Mouse (Mus musculus): ENCODE results near the gene Mbd5. TPM values are rescaled to one million over a fixed set of nuclear protein-coding genes. Genes with fewer than 3 reads are reported as not detected.

Gene Mbd5
- polyA plus RNA-seq, 1 experiment from 2014 or later: 34.0 TPM

DNA sequence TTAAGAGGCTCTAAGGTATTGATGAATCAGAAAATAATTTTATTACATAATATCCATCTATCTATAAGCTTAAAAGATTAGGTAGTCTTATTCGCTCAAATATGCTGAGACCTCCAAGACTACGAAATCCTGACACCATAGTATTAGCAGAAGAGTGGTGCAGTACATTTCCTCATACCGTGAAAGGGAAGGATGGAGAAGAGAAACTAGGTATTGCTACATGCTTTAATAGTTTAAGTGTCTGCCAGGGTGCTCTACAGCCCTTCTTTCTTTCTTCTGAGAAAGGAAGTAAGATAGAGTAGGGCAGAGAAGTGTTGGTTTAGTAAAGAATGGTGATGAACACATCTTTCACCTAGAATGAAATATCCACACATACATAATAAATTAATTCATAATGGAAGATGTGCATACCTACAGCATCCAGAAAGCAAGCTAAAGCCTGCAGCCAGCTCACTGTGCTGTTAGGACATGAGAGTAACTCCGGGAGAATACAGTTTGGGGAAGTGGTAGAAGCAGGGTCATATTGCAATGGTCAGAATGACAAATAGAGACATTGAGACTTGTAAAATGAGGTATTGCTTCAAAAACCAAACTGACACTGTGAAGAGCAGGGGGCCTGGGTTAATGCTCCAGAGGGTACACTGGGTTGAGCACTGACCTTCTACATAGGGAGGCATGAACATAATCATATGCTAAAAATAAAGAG, 326.9 kb downstream of the Mbd5 start:
- no peaks in the 10 kb centered on the region for H3K36me3 ChIP-seq (ENCODE audit: control insufficient read depth, insufficient read depth, low read length)
- H3K27ac ChIP-seq (ENCODE audit: low read depth, low read length): no peak overlapping the region
- no peaks in the 10 kb centered on the region for H3K27me3 ChIP-seq (ENCODE audit: control insufficient read depth, insufficient read depth, low read length)
- no peak overlapping the region for H3K4me2 ChIP-seq
- no peaks in the 10 kb centered on the region for H3K9me3 ChIP-seq (ENCODE audit: control insufficient read depth, low read length)
- no peak for DNase-seq (ENCODE audit: low spot score, missing footprints)
- no peak overlapping the region for H3K9ac ChIP-seq (ENCODE audit: low read length)
- WGBS: 90% methylated on average over 4 of the region's 4 CpGs
- H3K4me1 ChIP-seq (ENCODE audit: control insufficient read depth, insufficient read depth, low read length): peaks cover 8% of the 10 kb centered on the region
- ATAC-seq (ENCODE audit: low FRiP score): no peak
- H3K4me3 ChIP-seq (ENCODE audit: low read depth, low read length): no peak overlapping the region

DNA sequence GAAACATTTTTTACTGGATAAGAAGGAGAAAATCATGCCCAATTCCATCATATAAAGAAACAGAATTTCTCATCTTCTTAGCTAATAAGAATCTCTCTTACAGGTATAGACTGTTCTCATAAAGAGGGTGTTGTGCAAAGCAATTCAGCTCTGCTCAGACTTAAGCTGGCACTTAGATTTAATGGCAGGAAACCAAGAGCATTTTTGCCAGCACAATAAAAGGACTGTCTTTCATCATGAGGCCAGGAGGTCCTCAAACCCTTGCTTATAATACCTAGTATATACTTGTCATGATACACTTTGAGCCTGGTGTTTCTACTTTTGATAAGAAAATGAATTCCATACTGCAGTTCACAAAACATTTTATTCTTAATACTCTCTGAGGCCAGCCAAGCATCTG, 331.2 kb downstream of the Mbd5 start:
- ATAC-seq (ENCODE audit: low FRiP score) (no peak), DNase-seq (ENCODE audit: low spot score, missing footprints) (no peak)
- no peaks in the 10 kb centered on the region for H3K9me3 ChIP-seq (ENCODE audit: control insufficient read depth, low read length)
- H3K27ac ChIP-seq (ENCODE audit: low read depth, low read length): no peak overlapping the region
- H3K9ac ChIP-seq (ENCODE audit: low read length): no peak overlapping the region
- H3K4me1 ChIP-seq (ENCODE audit: control insufficient read depth, insufficient read depth, low read length): no peaks in the 10 kb centered on the region
- no peak overlapping the region for H3K4me3 ChIP-seq (ENCODE audit: low read depth, low read length)
- no peaks in the 10 kb centered on the region for H3K27me3 ChIP-seq (ENCODE audit: control insufficient read depth, insufficient read depth, low read length)
- H3K36me3 ChIP-seq (ENCODE audit: control insufficient read depth, insufficient read depth, low read length): no peaks in the 10 kb centered on the region
- no peak overlapping the region for H3K4me2 ChIP-seq

- no peaks in the 10 kb centered on the region for H3K9me3 ChIP-seq (ENCODE audit: control insufficient read depth, low read length)
- no peak overlapping the region for H3K9ac ChIP-seq (ENCODE audit: low read length)
- H3K4me2 ChIP-seq: no peak overlapping the region
- DNase-seq (ENCODE audit: low spot score, missing footprints) (no peak), ATAC-seq (ENCODE audit: low FRiP score) (no peak)
- H3K36me3 ChIP-seq (ENCODE audit: control insufficient read depth, insufficient read depth, low read length): no peaks in the 10 kb centered on the region
- H3K4me3 ChIP-seq (ENCODE audit: low read depth, low read length): no peak overlapping the region
- no peak overlapping the region for H3K27ac ChIP-seq (ENCODE audit: low read depth, low read length)
- H3K27me3 ChIP-seq (ENCODE audit: control insufficient read depth, insufficient read depth, low read length): no peaks in the 10 kb centered on the region
- 0 out of 2 replicates have a peak, but pooled peaks cover 2% of the 10 kb centered on the region for H3K4me1 ChIP-seq (ENCODE audit: control insufficient read depth, insufficient read depth, low read length)
These were observed 334.3 kb downstream of the Mbd5 start for GRCm38 (mm10) chr2:49283583-49283982.

DNA sequence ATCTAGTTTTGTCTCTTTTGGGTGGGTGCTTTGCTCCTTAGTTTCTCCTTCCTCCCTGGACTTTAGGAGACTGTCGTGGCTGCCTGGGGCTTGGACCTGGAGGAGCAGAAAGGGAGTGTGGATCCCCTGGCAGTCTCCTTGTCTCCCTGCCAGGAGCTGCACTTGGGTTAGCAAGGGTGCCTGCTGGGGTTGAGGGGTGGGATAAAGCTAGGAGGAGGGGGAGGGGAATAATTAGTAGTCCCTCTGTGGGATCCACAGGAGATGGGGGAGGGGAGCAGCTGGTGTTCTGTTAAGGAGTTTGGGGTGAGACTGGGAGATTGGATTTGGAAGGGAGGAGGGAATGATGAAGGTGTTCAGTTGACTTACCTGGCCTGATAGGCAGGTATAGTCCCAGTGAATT, 337.7 kb downstream of the Mbd5 start:
- Histone ChIP-seq H3K4me1 (ENCODE audit: control insufficient read depth, insufficient read depth, low read length) (0 out of 2 replicates have a peak, but pooled peaks cover 2% of the 10 kb centered on the region), H3K9ac (ENCODE audit: low read length) (no peak overlapping the region), H3K9me3 (ENCODE audit: control insufficient read depth, low read length) (no peaks in the 10 kb centered on the region), H3K27me3 (ENCODE audit: control insufficient read depth, insufficient read depth, low read length) (no peaks in the 10 kb centered on the region), H3K4me3 (ENCODE audit: low read depth, low read length) (no peak overlapping the region), H3K36me3 (ENCODE audit: control insufficient read depth, insufficient read depth, low read length) (no peaks in the 10 kb centered on the region; the same call in 1 of the 2 replicates), H3K4me2 (no peak overlapping the region), H3K27ac (ENCODE audit: low read depth, low read length) (no peak overlapping the region)
- DNase-seq (ENCODE audit: low spot score, missing footprints) (no peak), ATAC-seq (ENCODE audit: low FRiP score) (peak; percentile 58)
- WGBS: 15% methylated on average over 1 of the region's 1 CpGs

DNA sequence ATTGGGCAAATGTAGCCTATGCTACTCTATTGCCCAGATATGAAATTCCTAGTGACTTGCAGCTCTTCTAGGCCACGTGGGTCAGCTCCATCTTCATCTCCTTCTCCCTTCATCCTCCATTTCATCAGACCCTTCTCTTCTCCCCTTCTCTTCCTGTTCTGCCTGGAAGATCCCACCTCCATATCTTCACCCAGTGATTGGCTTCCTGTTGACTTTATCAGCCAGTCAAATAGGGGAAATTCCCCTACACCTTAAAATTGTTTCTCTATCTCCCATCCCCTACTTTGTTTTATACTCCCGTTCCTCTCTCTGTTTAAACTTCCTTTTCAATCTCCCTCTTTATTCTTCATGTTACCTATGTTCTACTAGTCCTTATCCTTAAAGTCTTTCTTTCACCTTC, 342.4 kb downstream of the Mbd5 start:
- no peak overlapping the region for H3K27ac ChIP-seq (ENCODE audit: low read depth, low read length)
- no peak overlapping the region for H3K4me2 ChIP-seq
- H3K27me3 ChIP-seq (ENCODE audit: control insufficient read depth, insufficient read depth, low read length): no peaks in the 10 kb centered on the region
- H3K9ac ChIP-seq (ENCODE audit: low read length): no peak overlapping the region
- 83% methylated on average over 2 of the region's 2 CpGs for WGBS
- no peaks in the 10 kb centered on the region; the same call in 1 of the 2 replicates for H3K36me3 ChIP-seq (ENCODE audit: control insufficient read depth, insufficient read depth, low read length)
- H3K4me1 ChIP-seq (ENCODE audit: control insufficient read depth, insufficient read depth, low read length): 0 out of 2 replicates have a peak, but pooled peaks cover 2% of the 10 kb centered on the region
- DNase-seq (ENCODE audit: low spot score, missing footprints) (no peak), ATAC-seq (ENCODE audit: low FRiP score) (no peak)
- H3K4me3 ChIP-seq (ENCODE audit: low read depth, low read length): no peak overlapping the region
- no peaks in the 10 kb centered on the region for H3K9me3 ChIP-seq (ENCODE audit: control insufficient read depth, low read length)

- H3K4me3 ChIP-seq (ENCODE audit: low read depth, low read length): peak overlapping the region; percentile 15; the same call in 1 of the 2 replicates
- no peak overlapping the region for H3K27ac ChIP-seq (ENCODE audit: low read depth, low read length)
- DNase-seq (ENCODE audit: low spot score, missing footprints): peak; percentile 97
- H3K4me1 ChIP-seq (ENCODE audit: control insufficient read depth, insufficient read depth, low read length): 0 out of 2 replicates have a peak, but pooled peaks cover 2% of the 10 kb centered on the region
- no peaks in the 10 kb centered on the region for H3K9me3 ChIP-seq (ENCODE audit: control insufficient read depth, low read length)
- H3K9ac ChIP-seq (ENCODE audit: low read length): 0 out of 2 replicates have a peak overlapping the region, but pooled peaks have one; percentile 38
- H3K36me3 ChIP-seq (ENCODE audit: control insufficient read depth, insufficient read depth, low read length): no peaks in the 10 kb centered on the region
- peak; percentile 90 for ATAC-seq (ENCODE audit: low FRiP score)
- WGBS: 51% methylated on average over 19 of the region's 19 CpGs
- no peaks in the 10 kb centered on the region for H3K27me3 ChIP-seq (ENCODE audit: control insufficient read depth, insufficient read depth, low read length)
- H3K4me2 ChIP-seq: peak overlapping the region; percentile 38
These were observed 363.5 kb downstream of the Mbd5 start for GRCm38 (mm10) chr2:49312629-49313447.

- WGBS: 93% methylated on average over 7 of the region's 7 CpGs
- Histone ChIP-seq H3K4me1 (ENCODE audit: control insufficient read depth, insufficient read depth, low read length) (no peaks in the 10 kb centered on the region), H3K36me3 (ENCODE audit: control insufficient read depth, insufficient read depth, low read length) (no peaks in the 10 kb centered on the region), H3K4me2 (no peak overlapping the region), H3K9me3 (ENCODE audit: control insufficient read depth, low read length) (no peaks in the 10 kb centered on the region), H3K27me3 (ENCODE audit: control insufficient read depth, insufficient read depth, low read length) (no peaks in the 10 kb centered on the region), H3K9ac (ENCODE audit: low read length) (no peak overlapping the region), H3K4me3 (ENCODE audit: low read depth, low read length) (no peak overlapping the region), H3K27ac (ENCODE audit: low read depth, low read length) (no peak overlapping the region)
- ATAC-seq (ENCODE audit: low FRiP score) (no peak), DNase-seq (ENCODE audit: low spot score, missing footprints) (no peak)
These were observed 384.3 kb downstream of the Mbd5 start for GRCm38 (mm10) chr2:49333594-49333993.

DNA sequence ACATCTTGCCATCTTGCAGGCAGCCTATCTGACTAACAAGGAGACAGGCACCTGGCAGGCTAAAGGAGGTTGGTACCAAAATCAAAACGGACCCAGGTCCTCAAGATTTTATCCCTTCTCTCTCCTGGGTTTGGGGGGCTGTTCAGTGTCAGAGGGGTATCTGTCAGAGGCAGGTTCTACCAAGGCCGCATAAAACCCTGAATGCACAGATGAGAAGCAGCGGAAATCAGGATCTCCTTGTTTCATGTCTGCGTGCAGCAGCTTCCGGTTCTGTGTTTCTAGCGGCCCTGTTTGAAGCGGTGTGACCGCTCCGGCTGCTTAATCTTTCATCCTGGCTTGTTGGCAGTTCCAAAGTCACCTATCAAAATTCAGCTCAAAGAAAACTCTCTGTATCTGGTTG, 386.0 kb downstream of the Mbd5 start:
- H3K36me3 ChIP-seq (ENCODE audit: control insufficient read depth, insufficient read depth, low read length): no peaks in the 10 kb centered on the region
- H3K4me2 ChIP-seq: no peak overlapping the region
- no peak overlapping the region for H3K4me3 ChIP-seq (ENCODE audit: low read depth, low read length)
- H3K4me1 ChIP-seq (ENCODE audit: control insufficient read depth, insufficient read depth, low read length): no peaks in the 10 kb centered on the region
- DNase-seq (ENCODE audit: low spot score, missing footprints) (no peak), ATAC-seq (ENCODE audit: low FRiP score) (no peak)
- no peaks in the 10 kb centered on the region for H3K27me3 ChIP-seq (ENCODE audit: control insufficient read depth, insufficient read depth, low read length)
- H3K9me3 ChIP-seq (ENCODE audit: control insufficient read depth, low read length): no peaks in the 10 kb centered on the region
- no peak overlapping the region for H3K27ac ChIP-seq (ENCODE audit: low read depth, low read length)
- 95% methylated on average over 9 of the region's 9 CpGs for WGBS
- H3K9ac ChIP-seq (ENCODE audit: low read length): no peak overlapping the region

DNA sequence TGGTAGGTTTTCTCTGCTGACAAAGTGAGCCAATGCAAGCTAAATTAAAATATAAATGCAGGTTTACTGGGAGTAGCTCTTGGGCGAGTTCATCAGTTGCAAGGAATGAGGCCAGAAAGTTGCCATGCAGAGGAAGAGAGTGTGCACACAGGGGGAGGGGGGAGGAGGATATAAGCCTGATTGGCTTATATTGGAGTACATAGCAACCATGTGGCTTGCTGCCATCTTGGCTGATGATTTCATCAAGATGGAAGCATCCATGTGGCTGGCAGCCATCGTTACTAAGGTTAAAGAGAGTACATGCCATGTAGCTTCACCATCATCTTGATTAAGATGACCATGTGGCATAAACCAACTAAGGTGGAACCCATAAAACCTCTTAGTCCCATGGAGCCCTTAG, 395.0 kb downstream of the Mbd5 start:
- H3K9ac ChIP-seq (ENCODE audit: low read length): no peak overlapping the region
- H3K4me2 ChIP-seq: no peak overlapping the region
- no peak overlapping the region for H3K4me3 ChIP-seq (ENCODE audit: low read depth, low read length)
- no peaks in the 10 kb centered on the region for H3K27me3 ChIP-seq (ENCODE audit: control insufficient read depth, insufficient read depth, low read length)
- H3K36me3 ChIP-seq (ENCODE audit: control insufficient read depth, insufficient read depth, low read length): no peaks in the 10 kb centered on the region
- no peak overlapping the region for H3K27ac ChIP-seq (ENCODE audit: low read depth, low read length)
- WGBS: 83% methylated on average over 2 of the region's 2 CpGs
- DNase-seq (ENCODE audit: low spot score, missing footprints) (peak; percentile 51), ATAC-seq (ENCODE audit: low FRiP score) (no peak)
- no peaks in the 10 kb centered on the region for H3K4me1 ChIP-seq (ENCODE audit: control insufficient read depth, insufficient read depth, low read length)
- no peaks in the 10 kb centered on the region for H3K9me3 ChIP-seq (ENCODE audit: control insufficient read depth, low read length)
